Mouse (Mus musculus): ENCODE measurements around the gene Macrod1. TPM values are rescaled to one million over a fixed set of nuclear protein-coding genes. Genes with fewer than 3 reads are reported as not detected.

The Macrod1 gene
- polyA plus RNA-seq, 1 experiment from 2014 or later = 5.3 TPM

DNA sequence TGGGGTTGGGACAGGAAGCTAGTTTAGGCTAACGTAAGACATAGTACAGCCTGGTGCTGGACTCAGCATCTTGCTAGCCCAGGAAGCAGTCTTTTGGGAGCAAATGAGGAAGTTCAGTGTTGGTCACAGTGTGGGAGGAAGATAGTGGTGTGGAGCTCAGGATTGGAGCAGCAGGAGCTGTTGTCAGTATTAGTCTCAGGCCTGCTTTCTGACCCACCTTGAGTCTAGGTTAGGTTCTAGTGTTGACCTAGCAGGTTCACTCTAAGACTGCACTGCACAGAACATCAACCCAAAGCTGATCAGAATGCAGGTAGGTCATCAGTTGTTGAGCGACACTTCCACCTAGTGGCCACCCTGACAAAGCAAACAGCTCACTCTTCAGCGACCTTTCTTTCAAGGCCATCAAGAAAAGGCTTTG lies 36.4 kb upstream of the Macrod1 start:
- H3K27me3 ChIP-seq (replicated peaks; ENCODE audit: control insufficient read depth, insufficient read depth, low read length) = no peaks in the 10 kb centered on the region
- no peak overlapping the region for H3K4me3 ChIP-seq (replicated peaks; ENCODE audit: low read length)
- no peaks in the 10 kb centered on the region for H3K9me3 ChIP-seq (ENCODE audit: control insufficient read depth, low read length)
- peaks cover 40% of the 10 kb centered on the region for H3K36me3 ChIP-seq (ENCODE audit: control insufficient read depth, insufficient read depth)
- H3K4me2 ChIP-seq (ENCODE audit: low read length) = no peak overlapping the region
- no peaks in the 10 kb centered on the region for H3K4me1 ChIP-seq (replicated peaks; ENCODE audit: control insufficient read depth, insufficient read depth, low read length)
- H3K27ac ChIP-seq (ENCODE audit: low read length) = no peak overlapping the region
- ATAC-seq = peak; percentile 57; the same call in 1 of the 2 replicates
- WGBS = 58% methylated on average over 3 of the region's 3 CpGs
- H3K9ac ChIP-seq (replicated peaks; ENCODE audit: low read depth, low read length) = no peak overlapping the region

- Histone ChIP-seq H3K4me3 (replicated peaks; ENCODE audit: low read length) (no peak overlapping the region), H3K4me2 (ENCODE audit: low read length) (no peak overlapping the region), H3K9me3 (ENCODE audit: control insufficient read depth, low read length) (no peaks in the 10 kb centered on the region), H3K4me1 (replicated peaks; ENCODE audit: control insufficient read depth, insufficient read depth, low read length) (no peaks in the 10 kb centered on the region), H3K27me3 (replicated peaks; ENCODE audit: control insufficient read depth, insufficient read depth, low read length) (no peaks in the 10 kb centered on the region), H3K36me3 (ENCODE audit: control insufficient read depth, insufficient read depth) (peaks cover 59% of the 10 kb centered on the region), H3K9ac (replicated peaks; ENCODE audit: low read depth, low read length) (no peak overlapping the region), H3K27ac (ENCODE audit: low read length) (no peak overlapping the region)
- ATAC-seq = no peak
- WGBS = 94% methylated on average over 5 of the region's 5 CpGs
Measured at GRCm38 (mm10) chr19:7029531-7029930, 27.1 kb upstream of the Macrod1 start.

DNA sequence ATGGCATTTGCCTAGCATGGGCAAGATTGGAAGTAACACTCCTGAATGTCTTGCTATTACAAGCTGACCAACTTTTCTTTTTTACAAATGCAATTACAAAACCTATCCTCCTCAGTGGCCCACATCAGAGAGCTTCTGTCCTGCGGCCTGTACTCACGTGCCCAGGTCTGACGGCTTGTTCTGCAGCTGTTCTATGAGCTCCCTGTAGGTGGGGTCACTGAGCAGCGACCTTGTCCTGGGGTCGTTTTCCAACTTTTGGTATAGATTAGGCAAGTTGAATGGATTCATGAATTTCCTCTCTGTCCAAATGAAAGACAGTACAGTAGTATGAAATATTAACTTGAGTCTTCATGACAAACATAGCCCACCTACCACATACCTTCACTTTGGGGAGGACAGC lies 22.6 kb upstream of the Macrod1 start:
- Histone ChIP-seq H3K27ac (ENCODE audit: low read length) (no peak overlapping the region), H3K9ac (replicated peaks; ENCODE audit: low read depth, low read length) (no peak overlapping the region), H3K9me3 (ENCODE audit: control insufficient read depth, low read length) (no peaks in the 10 kb centered on the region), H3K4me3 (replicated peaks; ENCODE audit: low read length) (no peak overlapping the region), H3K4me1 (replicated peaks; ENCODE audit: control insufficient read depth, insufficient read depth, low read length) (peaks cover 21% of the 10 kb centered on the region), H3K4me2 (ENCODE audit: low read length) (no peak overlapping the region), H3K27me3 (replicated peaks; ENCODE audit: control insufficient read depth, insufficient read depth, low read length) (no peaks in the 10 kb centered on the region), H3K36me3 (ENCODE audit: control insufficient read depth, insufficient read depth) (peaks cover 40% of the 10 kb centered on the region)
- WGBS = 93% methylated on average over 5 of the region's 5 CpGs
- no peak for ATAC-seq

DNA sequence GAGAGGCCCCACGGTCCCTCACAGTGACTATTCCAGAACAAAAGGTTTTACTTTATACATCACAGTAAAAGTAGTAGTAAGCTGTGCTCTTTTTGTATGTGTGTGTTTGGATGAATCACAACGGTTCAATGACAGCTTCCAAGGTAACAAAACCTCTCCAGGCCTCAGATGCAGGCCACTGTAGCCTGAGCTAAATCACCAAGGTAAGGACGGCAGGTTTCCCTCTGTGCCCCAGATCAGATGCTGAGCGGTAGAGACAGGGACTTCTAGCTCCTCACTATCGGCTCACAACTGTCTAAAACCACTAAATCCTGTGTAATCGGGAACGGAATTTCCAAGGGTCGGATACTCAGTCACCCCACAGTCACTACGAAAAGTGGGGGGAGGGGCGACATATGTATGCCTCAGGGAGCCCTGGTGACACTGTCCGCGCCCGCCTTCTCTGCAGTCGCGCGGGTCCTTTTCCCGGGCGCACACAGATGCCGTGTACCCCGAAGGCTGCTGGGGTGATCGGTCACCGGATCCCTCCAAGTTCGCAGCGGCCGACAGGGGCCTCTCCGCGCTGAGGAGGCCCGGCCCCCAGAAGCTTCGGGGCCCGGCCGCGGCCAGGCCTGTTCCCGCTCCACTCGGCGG lies 17.4 kb upstream of the Macrod1 start:
- ATAC-seq = peak; percentile 0; the same call in 1 of the 2 replicates

GRCm38 (mm10) chr19:7039841-7040636 lies 16.6 kb upstream of the Macrod1 start, which contains the start of gene Stip1:
Gene Stip1 (minus strand): TSS chr19:7039967.
- Histone ChIP-seq H3K9me3 (ENCODE audit: control insufficient read depth, low read length) (no peaks in the 10 kb centered on the region), H3K27ac (ENCODE audit: low read length) (peak within 1 kb of the TSS; percentile 98), H3K4me1 (replicated peaks; ENCODE audit: control insufficient read depth, insufficient read depth, low read length) (peaks cover 29% of the 10 kb centered on the region), H3K27me3 (replicated peaks; ENCODE audit: control insufficient read depth, insufficient read depth, low read length) (no peaks in the 10 kb centered on the region), H3K4me3 (replicated peaks; ENCODE audit: low read length) (peak within 1 kb of the TSS; percentile 98), H3K36me3 (ENCODE audit: control insufficient read depth, insufficient read depth) (peaks cover 2% of the 10 kb centered on the region; the same call in 1 of the 2 replicates), H3K4me2 (ENCODE audit: low read length) (peak within 1 kb of the TSS; percentile 97), H3K9ac (replicated peaks; ENCODE audit: low read depth, low read length) (peak within 1 kb of the TSS; percentile 96)
- under 1% methylated on average over 48 of the region's 49 CpGs for whole genome bisulfite sequencing
- ATAC-seq = peak; percentile 99

More for the DNA sequence above, 17.4 kb upstream of the Macrod1 start:
- H3K27me3 ChIP-seq (replicated peaks; ENCODE audit: control insufficient read depth, insufficient read depth, low read length) = no peaks in the 10 kb centered on the region
- H3K4me1 ChIP-seq (replicated peaks; ENCODE audit: control insufficient read depth, insufficient read depth, low read length) = peaks cover 29% of the 10 kb centered on the region
- peaks cover 7% of the 10 kb centered on the region for H3K36me3 ChIP-seq (ENCODE audit: control insufficient read depth, insufficient read depth)
- H3K9me3 ChIP-seq (ENCODE audit: control insufficient read depth, low read length) = no peaks in the 10 kb centered on the region
- peak overlapping the region; percentile 91 for H3K27ac ChIP-seq (ENCODE audit: low read length)
- H3K4me2 ChIP-seq (ENCODE audit: low read length) = peak overlapping the region; percentile 93
- WGBS = under 1% methylated on average over 35 of the region's 35 CpGs
- peak overlapping the region; percentile 98 for H3K4me3 ChIP-seq (replicated peaks; ENCODE audit: low read length)
- peak overlapping the region; percentile 96 for H3K9ac ChIP-seq (replicated peaks; ENCODE audit: low read depth, low read length)

DNA sequence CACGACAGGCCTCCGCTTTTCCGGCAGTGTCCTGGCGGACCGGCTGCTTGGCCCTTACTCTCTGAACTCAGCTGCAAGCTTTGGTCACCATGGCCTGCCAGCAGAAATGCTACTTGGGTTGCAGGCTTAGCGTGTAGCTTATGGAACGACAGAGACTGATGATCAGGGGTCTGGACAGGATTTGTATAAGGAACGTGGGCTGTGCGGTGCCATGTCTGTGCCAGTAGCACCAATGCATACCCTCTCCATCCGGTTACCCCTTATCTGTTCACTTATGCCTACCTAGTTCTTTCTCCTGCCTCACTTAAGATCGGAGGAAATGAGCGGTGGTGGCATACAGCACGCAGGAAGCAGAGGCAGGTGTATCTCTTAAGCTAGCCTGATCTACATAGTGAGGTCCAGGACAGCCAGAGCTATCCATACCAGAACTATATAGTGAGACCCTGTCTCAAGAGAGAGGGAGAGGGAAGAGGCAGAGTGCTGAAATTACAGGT lies 15.9 kb upstream of the Macrod1 start:
- Histone ChIP-seq H3K36me3 (ENCODE audit: control insufficient read depth, insufficient read depth) (no peaks in the 10 kb centered on the region), H3K9ac (replicated peaks; ENCODE audit: low read depth, low read length) (peak overlapping the region; percentile 82), H3K27ac (ENCODE audit: low read length) (peak overlapping the region; percentile 98), H3K4me1 (replicated peaks; ENCODE audit: control insufficient read depth, insufficient read depth, low read length) (peaks cover 29% of the 10 kb centered on the region), H3K4me3 (replicated peaks; ENCODE audit: low read length) (peak overlapping the region; percentile 64), H3K4me2 (ENCODE audit: low read length) (peak overlapping the region; percentile 97), H3K9me3 (ENCODE audit: control insufficient read depth, low read length) (no peaks in the 10 kb centered on the region), H3K27me3 (replicated peaks; ENCODE audit: control insufficient read depth, insufficient read depth, low read length) (no peaks in the 10 kb centered on the region)
- no peak for ATAC-seq
- WGBS = 21% methylated on average over 13 of the region's 13 CpGs

DNA sequence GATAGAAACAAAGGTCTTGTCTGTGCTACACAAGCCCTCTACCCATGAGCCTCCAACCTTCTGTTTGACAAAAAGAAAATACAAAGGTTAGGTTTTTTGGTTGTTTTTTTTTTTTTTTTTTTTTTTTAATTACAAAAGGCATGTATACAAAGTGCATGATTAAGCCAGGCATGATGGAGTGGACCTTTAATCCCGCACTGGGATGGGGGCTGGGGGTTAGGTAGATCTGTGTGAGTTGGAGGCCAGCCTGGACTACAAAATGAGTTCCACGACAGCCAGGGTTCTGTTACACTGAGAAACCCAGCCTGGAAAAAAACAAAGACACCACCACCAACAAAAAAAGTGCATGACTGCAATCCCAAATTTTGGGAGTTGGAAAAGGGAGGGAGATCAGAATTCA lies 15.4 kb upstream of the Macrod1 start:
- H3K4me1 ChIP-seq (replicated peaks; ENCODE audit: control insufficient read depth, insufficient read depth, low read length) = peaks cover 29% of the 10 kb centered on the region

DNA sequence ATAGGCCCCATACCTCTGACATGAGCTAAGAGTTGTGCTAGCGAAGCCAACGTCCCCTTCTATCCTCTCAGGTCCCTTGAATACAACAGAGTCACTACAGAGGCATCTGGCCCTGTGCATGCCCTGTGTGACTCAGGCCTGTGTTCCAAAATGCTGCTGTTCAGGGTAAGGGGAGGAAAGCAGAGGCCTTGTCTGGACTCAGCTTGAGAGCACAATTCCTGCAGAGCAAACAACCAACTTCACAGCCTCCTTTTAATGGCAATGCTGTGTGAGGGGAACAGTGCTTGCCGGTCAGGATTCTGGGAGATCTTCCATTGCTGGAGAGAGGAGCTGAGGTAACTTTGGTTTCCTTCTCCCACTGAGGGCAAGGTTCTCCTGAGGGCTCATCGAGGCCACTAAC lies 12.3 kb upstream of the Macrod1 start:
- H3K27me3 ChIP-seq (replicated peaks; ENCODE audit: control insufficient read depth, insufficient read depth, low read length) = no peaks in the 10 kb centered on the region
- no peak overlapping the region for H3K27ac ChIP-seq (ENCODE audit: low read length)
- no peaks in the 10 kb centered on the region for H3K9me3 ChIP-seq (ENCODE audit: control insufficient read depth, low read length)
- H3K4me3 ChIP-seq (replicated peaks; ENCODE audit: low read length) = no peak overlapping the region
- 72% methylated on average over 4 of the region's 4 CpGs for WGBS
- H3K9ac ChIP-seq (replicated peaks; ENCODE audit: low read depth, low read length) = no peak overlapping the region
- H3K4me2 ChIP-seq (ENCODE audit: low read length) = no peak overlapping the region
- no peak for ATAC-seq
- no peaks in the 10 kb centered on the region for H3K36me3 ChIP-seq (ENCODE audit: control insufficient read depth, insufficient read depth)
- peaks cover 6% of the 10 kb centered on the region for H3K4me1 ChIP-seq (replicated peaks; ENCODE audit: control insufficient read depth, insufficient read depth, low read length)

More for the DNA sequence above, 15.4 kb upstream of the Macrod1 start:
- H3K27me3 ChIP-seq (replicated peaks; ENCODE audit: control insufficient read depth, insufficient read depth, low read length) = no peaks in the 10 kb centered on the region
- no peak overlapping the region for H3K27ac ChIP-seq (ENCODE audit: low read length)
- 73% methylated on average over 2 of the region's 2 CpGs for WGBS
- H3K4me3 ChIP-seq (replicated peaks; ENCODE audit: low read length) = no peak overlapping the region; the same call in 1 of the 2 replicates
- no peaks in the 10 kb centered on the region for H3K9me3 ChIP-seq (ENCODE audit: control insufficient read depth, low read length)
- H3K4me2 ChIP-seq (ENCODE audit: low read length) = no peak overlapping the region
- H3K9ac ChIP-seq (replicated peaks; ENCODE audit: low read depth, low read length) = no peak overlapping the region
- no peaks in the 10 kb centered on the region for H3K36me3 ChIP-seq (ENCODE audit: control insufficient read depth, insufficient read depth)
- no peak for ATAC-seq

- no peak overlapping the region for H3K9ac ChIP-seq (replicated peaks; ENCODE audit: low read depth, low read length)
- no peaks in the 10 kb centered on the region for H3K36me3 ChIP-seq (ENCODE audit: control insufficient read depth, insufficient read depth)
- no peak overlapping the region for H3K4me3 ChIP-seq (replicated peaks; ENCODE audit: low read length)
- peaks cover 6% of the 10 kb centered on the region for H3K4me1 ChIP-seq (replicated peaks; ENCODE audit: control insufficient read depth, insufficient read depth, low read length)
- H3K27ac ChIP-seq (ENCODE audit: low read length) = no peak overlapping the region
- no peak overlapping the region for H3K4me2 ChIP-seq (ENCODE audit: low read length)
- no peak for ATAC-seq
- H3K9me3 ChIP-seq (ENCODE audit: control insufficient read depth, low read length) = no peaks in the 10 kb centered on the region
- WGBS = 28% methylated on average over 4 of the region's 4 CpGs
- H3K27me3 ChIP-seq (replicated peaks; ENCODE audit: control insufficient read depth, insufficient read depth, low read length) = no peaks in the 10 kb centered on the region
Measured at GRCm38 (mm10) chr19:7044706-7045105, 11.9 kb upstream of the Macrod1 start.

Measured in forebrain, embryonic 16.5 days (tissue).